Mouse (Mus musculus) kidney, embryonic 16.5 days (tissue): ENCODE data around the gene Gm9507. TPM values are rescaled to one million over a fixed set of nuclear protein-coding genes. Genes with fewer than 3 reads are reported as not detected.
"Not testable (repeated sequence)": the region's sequence is repeated elsewhere in the genome, so short reads cannot be mapped to it uniquely, and the experiment has no call there.

Source experiments
- ATAC-seq: fragments of 200-750 bp; cut with Nextera tagmentation; 2 replicates; pipeline ENCODE4 v1.8.0; 2017; ENCODE audit warnings: moderate TSS enrichment; ENCODE audit not compliant: low FRiP score, low TSS enrichment
- H3K27ac ChIP-seq: fragments of 300-500 bp; sonication (generic); 2 replicates; pipeline ENCODE4 v1.5.1; 2014; ENCODE audit warnings: low read length
- H3K27me3 ChIP-seq: fragments of 300-500 bp; sonication (generic); 2 replicates; pipeline ENCODE4 v1.6.1; 2014; ENCODE audit warnings: low read length, control low read depth, mixed read lengths; ENCODE audit not compliant: insufficient read depth
- H3K36me3 ChIP-seq: fragments of 300-500 bp; sonication (generic); 2 replicates; pipeline ENCODE4 v1.6.1; 2014; ENCODE audit warnings: low read length, control low read depth, mixed read lengths; ENCODE audit not compliant: insufficient read depth
- H3K4me1 ChIP-seq: fragments of 300-500 bp; sonication (generic); 2 replicates; pipeline ENCODE4 v1.6.1; 2014; ENCODE audit warnings: low read length, control low read depth, mixed read lengths; ENCODE audit not compliant: insufficient read depth
- H3K4me2 ChIP-seq: fragments of 300-500 bp; sonication (generic); replicated peaks from 2 replicates; pipeline ENCODE4 v1.6.1; 2014; ENCODE audit warnings: low read depth, low read length
- H3K4me3 ChIP-seq: fragments of 300-500 bp; sonication (generic); 2 replicates; pipeline ENCODE4 v1.5.1; 2014; ENCODE audit warnings: mild to moderate bottlenecking, low read length
- H3K9ac ChIP-seq: fragments of 300-500 bp; sonication (generic); replicated peaks from 2 replicates; pipeline ENCODE4 v1.6.1; 2014; ENCODE audit warnings: low read length
- H3K9me3 ChIP-seq: fragments of 300-500 bp; sonication (generic); 2 replicates; pipeline ENCODE4 v1.6.1; 2016; ENCODE audit warnings: low read length, control low read depth
- WGBS: fragments of 180-500 bp; shearing (Covaris S2); extraction: QIAGEN DNeasy Blood & Tissue Kit; methylation state at CpG from one replicate; pipeline ENCODE4 v1.1.7; 2014; 5-methylcytosine and 5-hydroxymethylcytosine counted together
- polyA plus RNA-seq: library from polyadenylated mRNA; unstranded; fragments of >200 nt; fragmentation: Nextera tagmentation; extraction: Ambion mirVana; gene quantifications from 2 replicates; pipeline ENCODE4 v1.2.1, GENCODE M21; 2015

Gene Gm9507
- polyA plus RNA-seq, 1 experiment from 2014 or later = not detected

GRCm38 (mm10) chr10:77815514-77815913, 3.9 kb upstream of the Gm9507 start:
- H3K4me2 ChIP-seq = no peak overlapping the region
- no peak for ATAC-seq
- 41% methylated on average over 5 of the region's 5 CpGs for WGBS

GRCm38 (mm10) chr10:77814382-77814781, 2.7 kb upstream of the Gm9507 start, which contains the start of gene Gm2696:
Gene Gm2696 (plus strand): TSS chr10:77814682.
- Histone ChIP-seq H3K36me3 (no peaks in the 10 kb centered on the region), H3K27me3 (no peaks in the 10 kb centered on the region), H3K4me2 (no peak within 1 kb of the TSS), H3K4me1 (no peaks in the 10 kb centered on the region), H3K9me3 (no peaks in the 10 kb centered on the region; the same call in 1 of the 2 replicates), H3K4me3 (no peak within 1 kb of the TSS), H3K9ac (no peak within 1 kb of the TSS), H3K27ac (no peak within 1 kb of the TSS)
- WGBS = 60% methylated on average over 4 of the region's 4 CpGs
- no peak for ATAC-seq

More at GRCm38 (mm10) chr10:77815514-77815913, 3.9 kb upstream of the Gm9507 start:
- Histone ChIP-seq H3K27me3 (no peaks in the 10 kb centered on the region), H3K9me3 (no peaks in the 10 kb centered on the region), H3K4me1 (no peaks in the 10 kb centered on the region), H3K4me3 (no peak overlapping the region), H3K36me3 (no peaks in the 10 kb centered on the region), H3K27ac (no peak overlapping the region), H3K9ac (no peak overlapping the region)

- H3K9me3 ChIP-seq = no peaks in the 10 kb centered on the region
- 82% methylated on average over 3 of the region's 3 CpGs for WGBS
- ATAC-seq = no peak
- H3K27ac ChIP-seq = no peak overlapping the region
- H3K4me1 ChIP-seq = no peaks in the 10 kb centered on the region
- no peak overlapping the region for H3K4me3 ChIP-seq
- no peaks in the 10 kb centered on the region for H3K27me3 ChIP-seq
- H3K4me2 ChIP-seq = no peak overlapping the region
- no peaks in the 10 kb centered on the region for H3K36me3 ChIP-seq
- H3K9ac ChIP-seq = no peak overlapping the region
These were observed 7.5 kb downstream of the Gm9507 start for GRCm38 (mm10) chr10:77804095-77804494.

GRCm38 (mm10) chr10:77798921-77799508, 12.6 kb downstream of the Gm9507 start, which contains the start of gene Gm19668:
Gene Gm19668 (minus strand): TSS chr10:77799133.
- no peaks in the 10 kb centered on the region for H3K36me3 ChIP-seq
- no peak for ATAC-seq
- no peak within 1 kb of the TSS for H3K4me3 ChIP-seq
- no peak within 1 kb of the TSS for H3K4me2 ChIP-seq
- H3K9ac ChIP-seq = no peak within 1 kb of the TSS
- no peaks in the 10 kb centered on the region for H3K9me3 ChIP-seq
- WGBS = 47% methylated on average over 8 of the region's 8 CpGs
- no peaks in the 10 kb centered on the region for H3K27me3 ChIP-seq
- no peak within 1 kb of the TSS for H3K27ac ChIP-seq
- H3K4me1 ChIP-seq = no peaks in the 10 kb centered on the region

GRCm38 (mm10) chr10:77798164-77798920, 13.3 kb downstream of the Gm9507 start:
- not testable (repeated sequence) for H3K4me2 ChIP-seq, H3K27me3 ChIP-seq, ATAC-seq, H3K36me3 ChIP-seq, H3K27ac ChIP-seq, H3K9me3 ChIP-seq, H3K4me1 ChIP-seq, H3K9ac ChIP-seq, H3K4me3 ChIP-seq
- WGBS = 51% methylated on average over 3 of the region's 3 CpGs

- no peak for ATAC-seq
- 21% methylated on average over 3 of the region's 3 CpGs for WGBS
These were observed 14.0 kb downstream of the Gm9507 start for GRCm38 (mm10) chr10:77797677-77798076.

GRCm38 (mm10) chr10:77794976-77795375, 16.7 kb downstream of the Gm9507 start, which contains the start of gene Gm9639:
Gene Gm9639 (minus strand): TSS chr10:77795076.
- no peaks in the 10 kb centered on the region for H3K9me3 ChIP-seq
- H3K27ac ChIP-seq = no peak within 1 kb of the TSS
- no peak within 1 kb of the TSS for H3K4me2 ChIP-seq
- ATAC-seq = no peak
- no peak within 1 kb of the TSS for H3K9ac ChIP-seq
- H3K4me3 ChIP-seq = no peak within 1 kb of the TSS
- H3K4me1 ChIP-seq = no peaks in the 10 kb centered on the region
- no peaks in the 10 kb centered on the region for H3K27me3 ChIP-seq
- WGBS = 59% methylated on average over 1 of the region's 2 CpGs
- no peaks in the 10 kb centered on the region for H3K36me3 ChIP-seq

More at GRCm38 (mm10) chr10:77797677-77798076, 14.0 kb downstream of the Gm9507 start:
- Histone ChIP-seq H3K9me3 (no peaks in the 10 kb centered on the region), H3K9ac (no peak overlapping the region), H3K36me3 (no peaks in the 10 kb centered on the region), H3K27ac (no peak overlapping the region), H3K27me3 (no peaks in the 10 kb centered on the region), H3K4me2 (no peak overlapping the region), H3K4me1 (no peaks in the 10 kb centered on the region), H3K4me3 (no peak overlapping the region)

- Histone ChIP-seq H3K4me3 (no peak overlapping the region), H3K4me2 (no peak overlapping the region), H3K27ac (no peak overlapping the region), H3K9ac (no peak overlapping the region), H3K27me3 (no peaks in the 10 kb centered on the region), H3K9me3 (no peaks in the 10 kb centered on the region), H3K36me3 (no peaks in the 10 kb centered on the region), H3K4me1 (no peaks in the 10 kb centered on the region)
- 45% methylated on average over 2 of the region's 2 CpGs for WGBS
- no peak for ATAC-seq
These were observed 23.0 kb downstream of the Gm9507 start for GRCm38 (mm10) chr10:77788621-77789020.

- not testable (repeated sequence) for H3K27me3 ChIP-seq, H3K4me1 ChIP-seq, H3K27ac ChIP-seq, H3K36me3 ChIP-seq, H3K9me3 ChIP-seq, H3K9ac ChIP-seq, H3K4me3 ChIP-seq, ATAC-seq, H3K4me2 ChIP-seq
- WGBS = no CpG with 5 or more reads among the region's 1 CpGs
These were observed 23.8 kb downstream of the Gm9507 start, which contains the start of gene Gm7137 for GRCm38 (mm10) chr10:77787876-77788275. Gene Gm7137 (minus strand): TSS chr10:77788200.

- not testable (repeated sequence) for H3K4me3 ChIP-seq, H3K4me2 ChIP-seq, H3K4me1 ChIP-seq, ATAC-seq, H3K36me3 ChIP-seq, H3K9ac ChIP-seq, H3K9me3 ChIP-seq, H3K27me3 ChIP-seq, H3K27ac ChIP-seq
- WGBS = 80% methylated on average over 1 of the region's 3 CpGs
These were observed 28.2 kb downstream of the Gm9507 start for GRCm38 (mm10) chr10:77783396-77783795.
